Mouse (Mus musculus): Measurements from ENCODE around the gene Wdr70. TPM values are rescaled to one million over a fixed set of nuclear protein-coding genes. Genes with fewer than 3 reads are reported as not detected.
"Not testable (repeated sequence)": the region's sequence is repeated elsewhere in the genome, so short reads cannot be mapped to it uniquely, and the experiment has no call there.

The Wdr70 gene
- polyA plus RNA-seq, 1 experiment = 3.8 TPM

- Histone ChIP-seq H3K4me1 (ENCODE audit: control insufficient read depth, insufficient read depth, insufficient read length, low read length) (no peaks in the 10 kb centered on the region), H3K4me3 (ENCODE audit: low read depth, low read length) (no peak overlapping the region), H3K27ac (ENCODE audit: insufficient read depth, low read depth, low read length) (no peak overlapping the region), H3K36me3 (ENCODE audit: control insufficient read depth, insufficient read depth, low read length) (peaks cover 23% of the 10 kb centered on the region), H3K27me3 (ENCODE audit: control insufficient read depth, insufficient read depth, low read length) (no peaks in the 10 kb centered on the region)
- TF ChIP-seq CTCF (IDR thresholded peaks at IDR 0.05; ENCODE audit: extremely low read depth, insufficient read length, insufficient replicate concordance, low read depth, low read length) = no peak
- TF ChIP-seq POLR2A (IDR thresholded peaks at IDR 0.05; ENCODE audit: low read depth, low read length) = no peak
- 94% methylated on average over 8 of the region's 8 CpGs for WGBS
Observed at GRCm38 (mm10) chr15:8082139-8082538, 16.9 kb downstream of the Wdr70 start.

GRCm38 (mm10) chr15:8073159-8073558 is 25.9 kb downstream of the Wdr70 start:
- H3K4me1 ChIP-seq (ENCODE audit: control insufficient read depth, insufficient read depth, insufficient read length, low read length); H3K27ac ChIP-seq (ENCODE audit: insufficient read depth, low read depth, low read length); H3K4me3 ChIP-seq (ENCODE audit: low read depth, low read length); H3K27me3 ChIP-seq (ENCODE audit: control insufficient read depth, insufficient read depth, low read length): not testable (repeated sequence)
- H3K36me3 ChIP-seq (ENCODE audit: control insufficient read depth, insufficient read depth, low read length) = peaks cover 17% of the 10 kb centered on the region
- 94% methylated on average over 3 of the region's 3 CpGs for WGBS

GRCm38 (mm10) chr15:8065221-8065620 is 33.8 kb downstream of the Wdr70 start:
- no peaks in the 10 kb centered on the region for H3K4me1 ChIP-seq (ENCODE audit: control insufficient read depth, insufficient read depth, insufficient read length, low read length)
- H3K36me3 ChIP-seq (ENCODE audit: control insufficient read depth, insufficient read depth, low read length) = 0 out of 2 replicates have a peak, but pooled peaks cover 5% of the 10 kb centered on the region
- 67% methylated on average over 6 of the region's 6 CpGs for WGBS
- no peak overlapping the region for H3K27ac ChIP-seq (ENCODE audit: insufficient read depth, low read depth, low read length)
- no peaks in the 10 kb centered on the region for H3K27me3 ChIP-seq (ENCODE audit: control insufficient read depth, insufficient read depth, low read length)
- no peak for TF ChIP-seq CTCF (IDR thresholded peaks at IDR 0.05; ENCODE audit: extremely low read depth, insufficient read length, insufficient replicate concordance, low read depth, low read length)
- no peak for TF ChIP-seq POLR2A (IDR thresholded peaks at IDR 0.05; ENCODE audit: low read depth, low read length)
- no peak overlapping the region for H3K4me3 ChIP-seq (ENCODE audit: low read depth, low read length)

- Histone ChIP-seq H3K27ac (ENCODE audit: insufficient read depth, low read depth, low read length) (no peak overlapping the region), H3K36me3 (ENCODE audit: control insufficient read depth, insufficient read depth, low read length) (peaks cover 6% of the 10 kb centered on the region; the same call in 1 of the 2 replicates), H3K4me1 (ENCODE audit: control insufficient read depth, insufficient read depth, insufficient read length, low read length) (no peaks in the 10 kb centered on the region), H3K4me3 (ENCODE audit: low read depth, low read length) (no peak overlapping the region), H3K27me3 (ENCODE audit: control insufficient read depth, insufficient read depth, low read length) (no peaks in the 10 kb centered on the region)
- TF ChIP-seq CTCF (IDR thresholded peaks at IDR 0.05; ENCODE audit: extremely low read depth, insufficient read length, insufficient replicate concordance, low read depth, low read length) (no peak), POLR2A (IDR thresholded peaks at IDR 0.05; ENCODE audit: low read depth, low read length) (no peak)
- WGBS = 94% methylated on average over 3 of the region's 3 CpGs
Observed at GRCm38 (mm10) chr15:8051177-8051576, 47.8 kb downstream of the Wdr70 start.

- WGBS = 60% methylated on average over 4 of the region's 4 CpGs
Observed at GRCm38 (mm10) chr15:8039834-8040233, 59.2 kb downstream of the Wdr70 start.

GRCm38 (mm10) chr15:8038457-8038856 is 60.6 kb downstream of the Wdr70 start:
- 96% methylated on average over 5 of the region's 5 CpGs for WGBS
- TF ChIP-seq CTCF (IDR thresholded peaks at IDR 0.05; ENCODE audit: extremely low read depth, insufficient read length, insufficient replicate concordance, low read depth, low read length) (no peak), POLR2A (IDR thresholded peaks at IDR 0.05; ENCODE audit: low read depth, low read length) (no peak)
- Histone ChIP-seq H3K27me3 (ENCODE audit: control insufficient read depth, insufficient read depth, low read length) (no peaks in the 10 kb centered on the region), H3K27ac (ENCODE audit: insufficient read depth, low read depth, low read length) (no peak overlapping the region), H3K36me3 (ENCODE audit: control insufficient read depth, insufficient read depth, low read length) (peaks cover 5% of the 10 kb centered on the region), H3K4me1 (ENCODE audit: control insufficient read depth, insufficient read depth, insufficient read length, low read length) (no peaks in the 10 kb centered on the region), H3K4me3 (ENCODE audit: low read depth, low read length) (no peak overlapping the region)

More at GRCm38 (mm10) chr15:8039834-8040233, 59.2 kb downstream of the Wdr70 start:
- Histone ChIP-seq H3K4me1 (ENCODE audit: control insufficient read depth, insufficient read depth, insufficient read length, low read length) (no peaks in the 10 kb centered on the region), H3K27ac (ENCODE audit: insufficient read depth, low read depth, low read length) (no peak overlapping the region), H3K36me3 (ENCODE audit: control insufficient read depth, insufficient read depth, low read length) (peaks cover 9% of the 10 kb centered on the region), H3K4me3 (ENCODE audit: low read depth, low read length) (no peak overlapping the region), H3K27me3 (ENCODE audit: control insufficient read depth, insufficient read depth, low read length) (no peaks in the 10 kb centered on the region)
- TF ChIP-seq CTCF (IDR thresholded peaks at IDR 0.05; ENCODE audit: extremely low read depth, insufficient read length, insufficient replicate concordance, low read depth, low read length) = no peak
- no peak for TF ChIP-seq POLR2A (IDR thresholded peaks at IDR 0.05; ENCODE audit: low read depth, low read length)

GRCm38 (mm10) chr15:8037825-8038224 is 61.2 kb downstream of the Wdr70 start:
- Histone ChIP-seq H3K27me3 (ENCODE audit: control insufficient read depth, insufficient read depth, low read length) (no peaks in the 10 kb centered on the region), H3K27ac (ENCODE audit: insufficient read depth, low read depth, low read length) (no peak overlapping the region), H3K36me3 (ENCODE audit: control insufficient read depth, insufficient read depth, low read length) (peaks cover 5% of the 10 kb centered on the region), H3K4me1 (ENCODE audit: control insufficient read depth, insufficient read depth, insufficient read length, low read length) (no peaks in the 10 kb centered on the region), H3K4me3 (ENCODE audit: low read depth, low read length) (no peak overlapping the region)
- TF ChIP-seq CTCF (IDR thresholded peaks at IDR 0.05; ENCODE audit: extremely low read depth, insufficient read length, insufficient replicate concordance, low read depth, low read length) (no peak), POLR2A (IDR thresholded peaks at IDR 0.05; ENCODE audit: low read depth, low read length) (no peak)
- WGBS = 85% methylated on average over 3 of the region's 3 CpGs

- Histone ChIP-seq H3K36me3 (ENCODE audit: control insufficient read depth, insufficient read depth, low read length) (peaks cover 3% of the 10 kb centered on the region), H3K4me3 (ENCODE audit: low read depth, low read length) (no peak overlapping the region), H3K27ac (ENCODE audit: insufficient read depth, low read depth, low read length) (no peak overlapping the region), H3K4me1 (ENCODE audit: control insufficient read depth, insufficient read depth, insufficient read length, low read length) (no peaks in the 10 kb centered on the region), H3K27me3 (ENCODE audit: control insufficient read depth, insufficient read depth, low read length) (no peaks in the 10 kb centered on the region)
- WGBS = 88% methylated on average over 7 of the region's 7 CpGs
- TF ChIP-seq POLR2A (IDR thresholded peaks at IDR 0.05; ENCODE audit: low read depth, low read length) = no peak
- TF ChIP-seq CTCF (IDR thresholded peaks at IDR 0.05; ENCODE audit: extremely low read depth, insufficient read length, insufficient replicate concordance, low read depth, low read length) = no peak
Observed at GRCm38 (mm10) chr15:8031211-8031610, 67.8 kb downstream of the Wdr70 start.
